Mouse (Mus musculus) ZHBTc4 (cell line): ENCODE data around the gene Zfp169.
"Not testable (repeated sequence)": the region's sequence is repeated elsewhere in the genome, so short reads cannot be mapped to it uniquely, and the experiment has no call there.

Experiments
- DNase-seq: peaks from one replicate; pipeline ENCODE4 v3.0.0-alpha.2; 2011; ENCODE audit warnings: low read depth, low spot score

Zfp169 gene

DNA sequence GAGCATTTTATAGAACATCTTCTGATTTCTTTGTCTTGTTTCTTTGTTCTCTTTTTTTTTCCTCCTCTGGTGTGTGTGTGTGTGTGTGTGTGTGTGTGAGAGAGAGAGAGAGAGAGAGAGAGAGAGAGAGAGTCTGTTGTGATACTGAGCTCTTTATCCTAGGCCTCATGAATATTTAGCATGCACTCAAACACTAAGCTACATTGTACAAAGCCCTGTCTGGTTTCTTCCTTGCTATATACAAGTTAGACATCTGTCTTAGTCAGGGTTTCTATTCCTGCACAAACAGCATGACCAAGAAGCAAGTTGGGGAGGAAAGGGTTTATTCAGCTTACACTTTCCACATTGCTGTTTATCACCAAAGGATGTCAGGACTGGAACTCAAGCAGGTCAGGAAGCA is 5.9 kb upstream of the Zfp169 start:
- DNase-seq: not testable (repeated sequence)

DNA sequence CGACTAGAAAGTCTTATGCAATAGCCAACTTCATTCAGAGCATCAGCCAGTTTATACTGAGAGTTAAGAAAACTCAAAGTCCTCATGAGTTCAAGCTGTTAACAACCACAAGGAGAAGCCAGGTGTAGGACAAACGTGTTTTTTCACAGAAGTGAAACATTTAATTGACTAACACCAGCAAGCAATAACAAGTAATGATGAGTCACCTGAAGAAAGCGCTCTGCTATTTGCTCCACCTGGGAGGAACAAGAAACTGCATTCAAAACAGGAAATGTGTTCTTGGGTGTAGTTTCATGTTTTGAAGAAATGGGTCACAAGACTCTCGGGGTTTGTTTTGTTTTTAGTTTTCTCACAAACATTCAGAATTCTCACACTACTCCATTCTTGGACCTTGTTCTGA is 2.6 kb upstream of the Zfp169 start:
- DNase-seq: no peak

DNA sequence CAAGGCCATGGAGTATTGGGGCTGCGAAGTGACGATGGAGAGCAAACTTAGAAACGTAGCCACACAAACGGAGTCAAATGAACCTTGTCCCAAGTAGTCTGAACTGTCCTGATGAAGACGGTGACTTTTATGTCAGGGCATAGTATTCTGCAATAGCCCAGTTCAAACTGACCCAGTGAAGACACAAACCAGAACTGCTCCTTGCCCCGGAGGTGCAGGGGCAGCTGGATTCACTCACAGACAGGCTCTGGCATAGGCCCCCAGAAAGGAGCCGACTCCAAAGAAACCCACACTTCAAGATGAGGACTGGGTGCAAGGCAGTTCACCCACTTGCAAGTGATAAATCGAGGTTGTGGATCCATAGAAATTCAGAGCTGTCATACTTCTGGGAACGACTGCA is 4.6 kb downstream of the Zfp169 start:
- no peak for DNase-seq

DNA sequence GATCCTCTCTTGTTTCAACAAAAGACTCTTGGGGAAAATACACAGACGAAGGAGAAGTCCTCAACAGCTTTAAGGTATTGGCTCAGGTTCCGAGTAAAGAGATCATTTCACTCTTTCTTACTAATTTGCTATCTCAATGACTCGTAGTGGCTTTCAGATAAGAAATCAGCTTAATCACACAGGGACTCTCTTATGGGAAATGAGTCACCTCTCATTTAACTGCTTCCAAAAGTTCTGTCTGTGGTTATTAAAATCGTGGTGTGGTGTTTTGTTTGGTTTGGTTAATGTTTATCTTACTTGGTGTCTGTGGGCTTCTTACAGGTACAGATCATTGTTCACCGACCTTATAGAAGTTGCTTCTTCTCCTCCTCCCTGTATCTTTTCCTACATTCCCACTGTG is 10.8 kb downstream of the Zfp169 start:
- no peak for DNase-seq

DNA sequence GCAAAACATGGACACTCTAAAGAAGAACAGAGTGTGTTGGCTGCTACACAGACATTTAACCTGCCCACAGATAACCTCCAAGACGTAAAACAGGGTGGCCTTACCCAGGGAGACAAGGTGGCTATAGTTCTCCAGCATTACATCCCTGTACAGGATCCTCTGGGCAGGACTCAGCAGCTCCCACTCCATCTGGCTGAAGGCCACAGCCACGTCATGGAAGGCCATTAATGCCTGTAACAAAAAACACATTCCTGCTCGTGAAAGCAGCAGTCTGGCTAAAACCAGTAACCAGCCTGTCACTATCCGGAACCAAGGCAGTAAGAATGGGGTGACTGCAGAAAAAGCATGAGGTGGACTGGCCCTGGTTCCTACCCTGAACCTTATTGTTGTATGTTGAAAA is 14.6 kb downstream of the Zfp169 start:
- no peak for DNase-seq

DNA sequence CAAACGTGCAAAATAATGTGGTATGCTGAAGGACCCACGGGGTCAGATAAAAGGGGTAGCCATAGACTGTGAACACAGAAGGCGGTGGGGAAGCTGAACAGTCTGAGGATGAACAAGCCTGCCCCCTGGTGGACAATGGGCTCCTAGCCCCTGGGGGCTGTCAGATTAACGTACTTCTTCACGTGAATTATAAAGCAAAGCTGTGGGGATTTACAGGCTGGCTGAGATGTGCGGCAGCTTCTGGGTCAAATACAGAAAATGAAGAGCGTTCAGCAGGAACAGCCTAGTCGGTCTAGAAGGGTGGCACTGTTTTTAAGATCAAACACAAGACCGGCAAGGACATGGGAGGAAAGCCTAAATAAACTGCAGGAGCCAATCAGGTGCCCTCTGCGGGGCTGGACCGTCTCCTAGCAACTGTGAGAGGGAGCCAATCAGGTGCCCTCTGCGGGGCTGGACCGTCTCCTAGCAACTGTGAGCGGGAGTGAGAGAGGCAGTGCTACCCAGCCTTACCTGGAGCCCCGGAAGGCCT is 15.5 kb downstream of the Zfp169 start:
- DNase-seq: peak; percentile 86

DNA sequence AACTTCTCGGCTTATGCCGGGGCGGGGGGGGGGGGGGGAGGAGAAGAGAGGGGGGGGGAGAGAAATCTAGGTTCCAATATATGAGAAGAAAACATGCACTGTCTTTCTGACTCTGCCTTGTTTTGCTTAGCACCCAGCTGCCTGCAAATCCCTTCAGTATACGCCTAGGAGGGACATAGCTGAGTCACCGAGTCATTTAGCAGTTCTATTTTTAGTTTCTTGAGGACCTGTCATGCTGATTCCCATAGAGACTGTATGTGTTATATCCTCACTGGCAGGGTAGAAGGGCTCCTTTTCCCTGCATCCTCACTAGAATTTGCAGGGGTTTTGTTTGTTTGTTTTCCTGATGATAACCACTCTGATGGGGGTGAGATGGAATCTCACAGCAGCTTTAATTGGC is 20.1 kb downstream of the Zfp169 start:
- DNase-seq: no peak

DNA sequence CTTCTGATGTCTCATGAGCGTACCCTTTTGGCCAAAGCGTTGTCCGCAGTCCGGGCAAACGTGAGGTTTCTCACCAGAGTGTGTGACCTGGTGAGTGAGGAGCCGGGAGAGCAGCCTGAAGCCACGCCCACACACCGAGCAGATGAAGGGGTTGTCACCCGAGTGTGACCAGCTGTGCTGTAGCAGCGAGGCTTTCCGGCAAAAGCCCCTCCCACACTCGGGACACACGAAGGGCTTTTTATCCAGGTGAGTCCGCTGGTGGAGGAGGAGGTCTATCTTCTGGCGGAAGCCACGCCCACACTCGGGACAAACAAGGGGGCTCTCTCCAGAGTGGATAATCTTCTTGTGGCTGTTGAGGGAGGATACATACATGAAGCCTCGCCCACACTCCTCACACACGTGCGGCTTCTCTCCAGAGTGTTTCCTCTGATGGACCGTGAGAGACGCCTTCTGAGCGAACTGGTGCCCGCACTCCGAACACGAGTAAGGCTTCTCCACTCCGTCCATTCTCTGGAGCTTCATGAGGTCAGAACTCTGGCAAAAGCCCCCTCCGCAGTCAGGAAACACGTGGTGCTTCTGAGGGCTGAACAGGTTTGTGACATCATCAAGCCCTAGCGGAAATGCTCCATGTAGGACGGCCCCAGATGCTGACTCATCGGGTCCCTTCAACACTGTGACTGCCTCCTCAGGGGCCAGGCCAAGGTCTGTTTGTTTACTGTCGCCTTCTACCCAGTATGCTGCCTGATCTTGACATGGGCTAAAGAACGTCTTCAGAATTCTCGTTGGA is 22.7 kb downstream of the Zfp169 start:
- peak; percentile 92 for DNase-seq

DNA sequence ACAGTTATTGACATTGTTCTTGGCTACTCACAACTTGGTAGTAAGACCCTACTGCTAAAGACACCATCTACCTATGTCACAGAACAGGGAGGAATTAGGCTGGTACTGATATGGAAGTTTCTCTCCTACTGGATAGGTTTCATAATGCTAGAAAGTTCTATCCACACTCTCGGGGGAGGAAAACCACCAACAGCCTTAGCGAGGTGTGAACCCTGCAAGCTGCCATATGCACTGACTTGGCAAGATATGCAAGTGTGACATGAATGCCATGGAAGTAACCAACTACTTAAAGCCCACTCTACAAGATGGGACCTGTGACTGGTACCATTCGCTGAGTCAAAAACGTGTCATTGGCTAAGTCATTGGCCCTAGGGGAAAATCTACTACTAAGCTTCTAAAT is 29.6 kb downstream of the Zfp169 start:
- DNase-seq: no peak

DNA sequence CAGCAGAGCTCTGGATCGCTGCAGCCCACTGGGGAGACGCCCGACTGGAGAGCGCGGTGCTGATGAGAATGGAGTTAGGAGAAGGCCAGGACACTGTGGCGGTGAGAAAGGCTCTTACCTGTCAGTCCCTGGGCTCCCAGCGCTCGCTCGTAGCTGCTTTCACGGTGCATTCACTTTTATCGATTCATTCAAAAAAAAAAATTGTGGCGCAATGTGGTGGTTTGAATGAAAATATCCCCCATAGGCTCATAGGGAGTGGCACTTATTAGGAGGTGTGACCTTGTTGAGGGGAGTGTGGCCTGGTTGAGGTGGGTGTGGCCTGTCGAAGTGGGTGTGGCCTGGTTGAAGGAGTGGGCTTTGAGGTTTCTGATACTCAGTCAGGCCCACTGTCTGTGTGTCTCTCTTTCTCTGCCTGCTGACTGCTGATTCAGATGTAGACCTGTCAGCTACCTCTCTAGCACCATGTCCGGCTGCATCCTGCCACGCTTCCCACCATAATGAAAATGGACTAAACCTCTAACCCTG is 44.5 kb downstream of the Zfp169 start:
- peak; percentile 48 for DNase-seq

DNA sequence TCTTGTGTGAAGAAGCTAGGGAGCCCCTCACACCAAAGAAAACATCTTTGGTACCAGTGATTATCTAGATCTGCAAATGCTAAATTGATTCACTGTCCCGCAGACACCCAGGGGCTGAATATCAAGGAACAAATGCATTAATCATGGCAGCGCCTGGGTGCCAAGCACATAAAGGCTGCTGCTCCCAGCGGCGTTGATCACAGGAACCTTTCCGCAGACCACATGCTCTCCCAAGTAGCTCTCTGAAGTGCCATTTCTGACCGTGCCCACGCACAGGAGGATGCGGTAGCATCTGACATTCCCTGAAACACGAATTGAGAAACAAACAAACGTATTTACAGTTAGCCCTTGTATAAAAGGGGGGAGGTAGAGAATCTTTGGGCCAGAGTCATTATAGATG is 47.1 kb downstream of the Zfp169 start:
- DNase-seq: no peak

DNA sequence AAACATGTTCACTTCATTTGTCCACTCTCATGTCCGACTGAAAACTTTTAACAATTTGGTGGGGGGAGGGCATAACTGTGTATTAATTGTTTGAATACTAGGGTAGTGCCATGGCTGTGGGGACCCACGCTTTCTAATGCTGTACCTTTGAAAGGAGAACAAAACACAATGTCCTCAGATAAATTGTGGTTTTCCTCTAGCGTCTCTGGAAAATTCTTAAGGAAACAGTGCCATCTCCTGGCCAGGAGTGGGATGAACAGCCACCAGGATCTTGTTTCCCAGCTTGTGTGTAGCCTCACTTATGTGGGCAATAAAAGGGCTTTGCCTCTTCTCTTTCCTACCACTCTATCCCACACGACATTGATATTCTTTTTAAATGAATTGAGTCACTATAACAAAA is 49.1 kb downstream of the Zfp169 start:
- peak; percentile 75 for DNase-seq

DNA sequence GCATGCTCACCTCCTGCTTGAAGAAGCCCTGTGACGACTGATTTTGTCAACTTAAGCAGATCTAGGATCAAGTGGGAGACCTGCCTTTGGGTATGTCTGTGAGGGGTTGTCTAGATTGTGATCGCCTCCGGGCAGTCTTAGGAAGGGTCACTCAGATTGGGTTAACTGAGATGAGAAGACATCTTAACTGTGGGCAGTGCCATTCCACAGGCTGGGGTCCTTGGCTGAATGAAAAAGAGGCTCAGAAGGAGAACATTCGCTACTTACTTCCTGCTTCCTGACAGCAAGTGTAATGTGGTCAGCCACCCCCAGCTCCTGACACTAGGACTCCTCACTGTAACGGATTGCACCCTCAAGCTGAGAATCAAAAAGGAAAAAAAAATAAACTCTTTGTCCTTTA is 54.0 kb downstream of the Zfp169 start:
- DNase-seq: no peak

DNA sequence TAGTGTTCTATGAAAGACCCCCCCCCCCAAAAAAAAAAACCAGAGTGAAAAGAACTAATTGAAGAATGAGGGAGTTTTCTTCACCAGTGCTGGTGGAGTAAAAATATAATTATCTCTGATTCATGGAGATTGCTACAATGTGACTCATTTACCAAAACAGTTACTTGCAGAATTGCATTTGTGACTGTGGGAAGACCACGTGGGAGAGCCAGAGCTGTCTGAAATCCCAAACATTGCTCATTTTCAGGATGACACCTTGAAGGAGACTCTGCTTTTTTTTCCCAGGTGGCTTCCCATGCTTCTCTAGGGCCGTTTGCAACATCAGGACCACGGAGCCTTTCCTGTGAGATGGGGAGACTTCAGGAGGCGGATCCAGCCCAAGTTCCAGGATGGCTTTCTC is 65.1 kb downstream of the Zfp169 start:
- no peak for DNase-seq

DNA sequence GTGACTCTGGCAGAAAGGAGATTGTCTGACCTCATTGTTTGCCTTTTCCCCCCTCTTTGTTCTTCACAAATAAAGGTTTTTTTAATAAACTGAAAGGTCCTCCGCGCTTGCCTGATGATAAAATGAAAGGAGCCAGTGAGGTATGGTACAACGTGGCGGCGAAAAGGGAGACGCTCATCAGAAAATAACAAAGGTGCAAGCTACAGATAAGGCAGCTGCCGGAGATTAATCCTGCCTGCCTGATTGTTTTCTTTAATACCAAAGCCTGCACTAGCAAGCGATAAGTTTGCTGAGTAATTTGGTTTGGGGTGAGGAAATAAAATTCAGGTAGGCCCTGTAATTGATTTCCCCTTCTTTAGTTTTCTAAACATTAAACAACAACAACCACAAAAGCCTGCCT is 69.3 kb downstream of the Zfp169 start:
- no peak for DNase-seq

DNA sequence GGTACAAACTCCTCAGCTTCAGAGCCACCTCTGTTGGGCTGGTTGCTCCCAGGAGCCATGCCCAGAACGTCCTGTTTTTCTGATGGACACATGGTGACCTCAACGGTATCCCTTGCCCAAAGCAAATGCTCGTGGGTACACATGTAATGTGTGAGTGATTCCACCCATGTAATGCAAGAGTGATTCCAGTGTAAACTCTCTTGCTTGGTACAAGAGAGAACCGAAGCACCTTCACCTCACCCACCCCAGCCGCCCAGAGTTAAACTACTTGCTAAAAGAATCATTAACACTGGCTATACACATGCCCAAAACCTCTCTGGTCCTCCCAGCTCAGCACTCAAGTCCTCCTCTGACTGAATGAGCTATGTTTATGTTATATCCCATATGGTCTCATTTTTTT is 74.9 kb downstream of the Zfp169 start:
- DNase-seq: no peak
